Mouse (Mus musculus) heart, postnatal 25 days (tissue): ENCODE measurements at regions not wholly inside any gene's neighbourhood (a gene's known extent, or its start where the extent isn't known, plus 50 kb on each side); places are given as distances from the start of the nearest gene placed in this dataset.
"Not testable (repeated sequence)": the region's sequence is repeated elsewhere in the genome, so short reads cannot be mapped to it uniquely, and the experiment has no call there.

Experiments used
- DNase-seq: peaks from one replicate; pipeline ENCODE4 v3.0.0; 2022; ENCODE audit warnings: low spot score
- intact Hi-C: fragments of 180-260 bp; cut with DNase I; formaldehyde crosslinking; loops from one replicate; pipeline ENCODE4 v1.15.1; 2025

DNA sequence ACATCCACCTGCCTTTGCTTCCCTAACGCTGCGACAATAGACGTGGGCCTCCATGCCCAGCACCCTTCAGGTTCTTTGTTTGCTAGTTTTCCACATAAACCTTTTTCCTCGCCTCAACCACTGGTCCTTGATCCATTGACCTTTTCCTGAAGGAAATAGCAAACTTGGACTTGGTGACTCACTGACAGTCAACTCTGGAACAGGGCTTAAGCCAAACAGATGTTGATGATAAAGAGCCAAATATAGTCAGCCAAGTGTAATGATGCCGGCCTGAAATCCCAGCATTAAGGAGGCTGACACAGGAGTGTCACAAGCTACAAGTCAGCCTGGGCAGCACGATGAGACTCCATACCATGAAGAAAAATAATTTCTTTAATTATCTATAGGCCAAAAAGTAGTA is 62.9 kb upstream of the Thoc2 start:
- intact Hi-C loops, result no loop called here

DNA sequence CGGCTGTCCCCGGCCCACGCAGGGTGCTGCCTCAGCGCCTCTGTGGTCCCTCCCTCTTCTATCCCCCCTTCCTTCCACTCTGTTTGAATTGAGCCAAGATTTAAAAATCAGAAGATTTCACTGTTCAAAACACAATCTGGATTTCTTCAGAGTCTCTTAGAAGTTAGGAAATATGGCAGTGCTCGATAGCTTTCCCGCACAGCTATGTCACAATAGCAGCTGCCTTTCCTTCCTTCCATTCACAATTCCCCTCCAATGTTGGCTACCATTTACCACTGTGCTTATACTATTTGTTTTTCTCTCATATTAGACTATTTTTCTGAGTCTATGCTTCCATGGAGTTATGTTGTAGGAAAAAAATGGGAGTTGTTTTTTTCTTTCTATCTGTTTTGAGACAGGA is 63.7 kb upstream of the Xiap start:
- intact Hi-C loops, result no loop called here
- no peak for DNase-seq

More for the DNA sequence above, 62.9 kb upstream of the Thoc2 start:
- DNase-seq, result no peak

DNA sequence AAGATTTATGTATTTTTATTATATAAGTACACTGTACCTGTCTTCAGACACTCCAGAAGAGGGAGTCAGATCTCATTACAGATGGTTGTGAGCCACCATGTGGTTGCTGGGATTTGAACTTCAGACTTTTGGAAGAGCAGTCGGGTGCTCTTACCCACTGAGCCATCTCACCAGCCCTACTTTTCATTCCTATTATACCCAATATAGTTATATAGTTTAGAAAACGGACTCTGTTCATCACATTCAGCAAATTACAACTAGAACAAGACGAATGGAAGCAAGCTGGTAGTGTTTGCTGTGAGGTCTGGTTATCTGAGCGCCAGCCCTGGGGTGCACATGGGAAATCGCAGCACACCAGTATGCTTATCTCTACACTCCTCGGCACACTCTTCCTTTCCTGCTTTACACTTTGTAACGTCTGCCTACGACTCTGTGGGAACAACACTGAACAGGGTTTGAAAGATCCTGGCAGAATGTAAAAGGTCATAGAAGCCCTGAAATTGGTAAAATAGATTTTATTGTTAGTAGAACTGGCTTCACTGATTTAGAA is 58.8 kb upstream of the Xiap start:
- intact Hi-C loops, DNase-seq: not testable (repeated sequence)

DNA sequence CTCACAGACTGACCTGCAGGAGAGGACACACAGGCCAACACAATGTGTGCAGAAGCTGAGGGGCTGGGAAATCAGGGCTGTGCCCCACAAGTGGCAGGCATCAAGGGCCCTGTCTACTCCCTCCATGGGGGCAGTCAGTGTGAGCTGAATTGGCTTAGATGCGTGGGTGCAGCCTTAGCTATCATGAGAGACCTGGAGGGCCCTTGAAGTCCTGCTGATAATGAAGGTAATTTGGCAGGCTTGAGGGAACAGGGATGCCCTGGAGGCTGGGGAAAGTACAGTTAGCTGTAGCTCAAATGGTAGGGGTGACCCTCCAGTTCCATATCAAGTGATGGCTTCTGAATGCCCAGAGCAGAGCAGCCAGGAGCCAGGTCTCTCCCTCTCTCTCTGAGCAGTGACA is 53.9 kb upstream of the Xiap start:
- intact Hi-C loops, result loop anchor here (2.0 kb wide), 1 partner anchor 21 kb away; no protein-coding TSS in a partner anchor
- not testable (repeated sequence) for DNase-seq

DNA sequence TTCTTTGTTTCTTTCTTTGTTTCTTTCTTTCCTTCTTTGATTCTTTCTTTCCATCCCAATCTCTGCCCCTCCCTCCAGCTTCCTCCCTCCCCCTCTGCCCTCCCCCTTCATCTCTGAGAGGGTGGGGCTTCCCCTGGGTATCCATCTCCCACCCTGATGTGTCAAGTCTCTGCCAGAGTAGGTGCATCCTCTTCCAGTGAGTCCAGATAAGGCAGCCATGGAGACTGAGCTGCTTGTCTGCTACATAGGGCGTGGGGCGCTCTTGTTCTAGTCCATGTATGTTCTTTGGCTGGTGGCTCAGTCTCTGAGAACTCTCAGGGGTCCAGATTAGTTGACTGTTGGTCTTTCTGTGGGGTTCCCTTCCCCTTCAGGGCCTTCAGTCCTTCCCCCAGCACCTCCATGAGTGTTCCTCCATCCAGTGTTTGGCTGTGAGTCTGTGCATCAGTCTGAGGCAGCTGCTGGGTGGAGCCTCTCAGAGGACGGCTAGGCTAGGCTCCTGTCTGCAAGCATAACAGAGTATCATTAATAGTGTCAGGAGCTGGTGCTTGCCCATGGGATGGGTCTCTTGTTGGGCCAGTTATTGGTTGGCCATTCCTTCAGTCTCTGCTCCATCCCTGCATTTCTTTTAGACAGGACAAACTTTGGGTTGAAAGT is 52.8 kb upstream of the Xiap start:
- intact Hi-C loops, DNase-seq: not testable (repeated sequence)
